Mouse (Mus musculus) heart, embryonic 16.5 days (tissue): Measurements from ENCODE around the gene Hhipl1. TPM values are rescaled to one million over a fixed set of nuclear protein-coding genes. Genes with fewer than 3 reads are reported as not detected.

Experiments
- ATAC-seq: fragments of 200-750 bp; cut with Nextera tagmentation; replicated peaks from 2 replicates; pipeline ENCODE4 v1.8.0; 2017; ENCODE audit warnings: moderate number of reproducible peaks; ENCODE audit not compliant: insufficient read depth, low FRiP score; ENCODE audit errors: extremely low read depth
- H3K27ac ChIP-seq: fragments of 300-500 bp; sonication (generic); 2 replicates; pipeline ENCODE4 v1.5.1; 2014; ENCODE audit warnings: mild to moderate bottlenecking, low read length, control low read depth, moderate library complexity
- H3K27me3 ChIP-seq: fragments of 300-500 bp; sonication (generic); 2 replicates; pipeline ENCODE4 v1.6.1; 2014; ENCODE audit warnings: low read length, mixed read lengths; ENCODE audit not compliant: control insufficient read depth, insufficient read depth
- H3K36me3 ChIP-seq: fragments of 300-500 bp; sonication (generic); 2 replicates; pipeline ENCODE4 v1.6.1; 2014; ENCODE audit not compliant: control insufficient read depth, insufficient read depth
- H3K4me1 ChIP-seq: fragments of 300-500 bp; sonication (generic); 2 replicates; pipeline ENCODE4 v1.6.1; 2014; ENCODE audit warnings: low read length, mixed read lengths; ENCODE audit not compliant: control insufficient read depth, insufficient read depth
- H3K4me2 ChIP-seq: fragments of 300-500 bp; sonication (generic); 2 replicates; pipeline ENCODE4 v1.6.1; 2014; ENCODE audit warnings: low read depth, mild to moderate bottlenecking, control low read depth, low read length
- H3K4me3 ChIP-seq: fragments of 300-500 bp; sonication (generic); 2 replicates; pipeline ENCODE4 v1.5.1; 2014; ENCODE audit warnings: mild to moderate bottlenecking, control low read depth, low read length
- H3K9ac ChIP-seq: fragments of 300-500 bp; sonication (generic); 2 replicates; pipeline ENCODE4 v1.6.1; 2014; ENCODE audit warnings: low read length, control low read depth
- H3K9me3 ChIP-seq: fragments of 300-500 bp; sonication (generic); replicated peaks from 2 replicates; pipeline ENCODE4 v1.6.1; 2016; ENCODE audit warnings: low read length; ENCODE audit not compliant: control insufficient read depth
- WGBS: fragments of 180-500 bp; shearing (Covaris S2); extraction: QIAGEN DNeasy Blood & Tissue Kit; methylation state at CpG from one replicate; pipeline ENCODE4 v1.1.7; 2014; 5-methylcytosine and 5-hydroxymethylcytosine counted together
- polyA plus RNA-seq: library from polyadenylated mRNA; unstranded; fragments of >200 nt; fragmentation: Nextera tagmentation; extraction: Ambion mirVana; gene quantifications from 2 replicates; pipeline ENCODE4 v1.2.1, GENCODE M21; 2015

Gene Hhipl1
- polyA plus RNA-seq, 1 experiment from 2014 or later = 0.84 TPM

- WGBS = 2% methylated on average over 32 of the region's 32 CpGs
- Histone ChIP-seq H3K4me3 (peak overlapping the region; percentile 79), H3K4me2 (peak overlapping the region; percentile 100), H3K4me1 (peaks cover 14% of the 10 kb centered on the region), H3K27me3 (peaks cover 20% of the 10 kb centered on the region), H3K9ac (peak overlapping the region; percentile 79), H3K27ac (peak overlapping the region; percentile 56; the same call in 1 of the 2 replicates), H3K9me3 (no peaks in the 10 kb centered on the region), H3K36me3 (no peaks in the 10 kb centered on the region)
- peak; percentile 4; the same call in 1 of the 2 replicates for ATAC-seq
Observed at GRCm38 (mm10) chr12:108334529-108334928, 28.5 kb downstream of the Hhipl1 start.

DNA sequence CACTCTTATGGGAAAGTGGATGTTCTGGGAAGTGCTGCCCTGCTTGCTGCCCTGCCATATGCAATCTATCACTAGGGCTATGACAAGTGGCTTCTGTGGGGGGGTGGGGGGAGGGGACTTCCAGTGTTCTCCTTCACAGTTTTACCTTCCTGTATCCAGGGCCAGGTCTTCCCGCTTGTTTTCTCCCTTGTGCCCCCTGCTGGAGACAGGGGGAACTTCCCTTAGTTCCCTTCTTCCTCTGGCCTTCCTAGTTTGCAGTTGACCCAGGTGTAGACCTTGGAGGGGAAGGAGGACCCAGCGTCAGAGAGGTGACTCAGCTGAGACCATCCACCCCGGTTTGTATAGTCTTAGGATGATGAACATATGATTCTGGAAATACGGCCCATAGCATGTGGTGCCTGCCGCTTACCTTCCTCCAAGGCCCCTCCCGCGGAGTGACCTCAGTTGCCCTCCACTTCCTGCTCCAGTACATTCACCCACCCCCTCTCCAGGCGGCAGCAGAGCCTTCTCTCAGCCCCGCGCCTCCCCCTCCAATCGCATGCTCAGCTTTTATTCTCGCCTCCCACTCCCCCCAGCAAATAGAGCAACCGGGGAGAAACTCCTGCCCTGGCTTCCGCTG lies 32.6 kb downstream of the Hhipl1 start:
- 20% methylated on average over 14 of the region's 14 CpGs for WGBS
- Histone ChIP-seq H3K36me3 (no peaks in the 10 kb centered on the region), H3K27me3 (peaks cover 22% of the 10 kb centered on the region), H3K9me3 (no peaks in the 10 kb centered on the region), H3K4me3 (no peak overlapping the region), H3K27ac (no peak overlapping the region), H3K4me2 (no peak overlapping the region), H3K9ac (no peak overlapping the region), H3K4me1 (peaks cover 6% of the 10 kb centered on the region)
- ATAC-seq = no peak

GRCm38 (mm10) chr12:108348151-108348550 lies 42.1 kb downstream of the Hhipl1 start:
- H3K27ac ChIP-seq = no peak overlapping the region
- ATAC-seq = no peak
- WGBS = 76% methylated on average over 8 of the region's 8 CpGs

GRCm38 (mm10) chr12:108349026-108349425 lies 43.0 kb downstream of the Hhipl1 start:
- H3K27ac ChIP-seq = no peak overlapping the region
- ATAC-seq = no peak
- no peaks in the 10 kb centered on the region for H3K9me3 ChIP-seq
- WGBS = 58% methylated on average over 5 of the region's 5 CpGs
- no peaks in the 10 kb centered on the region for H3K36me3 ChIP-seq
- H3K4me2 ChIP-seq = no peak overlapping the region
- H3K27me3 ChIP-seq = peaks cover 33% of the 10 kb centered on the region
- no peak overlapping the region for H3K4me3 ChIP-seq
- no peak overlapping the region for H3K9ac ChIP-seq
- peaks cover 3% of the 10 kb centered on the region; the same call in 1 of the 2 replicates for H3K4me1 ChIP-seq

More at GRCm38 (mm10) chr12:108348151-108348550, 42.1 kb downstream of the Hhipl1 start:
- H3K27me3 ChIP-seq = peaks cover 25% of the 10 kb centered on the region
- no peaks in the 10 kb centered on the region for H3K36me3 ChIP-seq
- no peak overlapping the region for H3K4me2 ChIP-seq
- H3K4me1 ChIP-seq = peaks cover 3% of the 10 kb centered on the region; the same call in 1 of the 2 replicates
- H3K9me3 ChIP-seq = no peaks in the 10 kb centered on the region
- no peak overlapping the region for H3K4me3 ChIP-seq
- no peak overlapping the region for H3K9ac ChIP-seq

GRCm38 (mm10) chr12:108350931-108351330 lies 44.9 kb downstream of the Hhipl1 start:
- Histone ChIP-seq H3K36me3 (no peaks in the 10 kb centered on the region), H3K9me3 (no peaks in the 10 kb centered on the region), H3K4me3 (no peak overlapping the region), H3K4me2 (no peak overlapping the region), H3K27me3 (peaks cover 33% of the 10 kb centered on the region), H3K9ac (no peak overlapping the region), H3K27ac (no peak overlapping the region), H3K4me1 (peaks cover 3% of the 10 kb centered on the region; the same call in 1 of the 2 replicates)
- 81% methylated on average over 10 of the region's 10 CpGs for WGBS
- no peak for ATAC-seq

- H3K9ac ChIP-seq = no peak overlapping the region
- H3K27me3 ChIP-seq = peaks cover 33% of the 10 kb centered on the region
- peaks cover 3% of the 10 kb centered on the region; the same call in 1 of the 2 replicates for H3K4me1 ChIP-seq
- peak overlapping the region; percentile 16; the same call in 1 of the 2 replicates for H3K4me3 ChIP-seq
- no peaks in the 10 kb centered on the region for H3K36me3 ChIP-seq
- no peak for ATAC-seq
- peak overlapping the region; percentile 47 for H3K4me2 ChIP-seq
- no peaks in the 10 kb centered on the region for H3K9me3 ChIP-seq
- 13% methylated on average over 35 of the region's 35 CpGs for WGBS
- no peak overlapping the region for H3K27ac ChIP-seq
Observed at GRCm38 (mm10) chr12:108352371-108353136, 46.5 kb downstream of the Hhipl1 start.

- Histone ChIP-seq H3K27ac (no peak overlapping the region), H3K4me1 (peaks cover 3% of the 10 kb centered on the region; the same call in 1 of the 2 replicates), H3K4me2 (no peak overlapping the region), H3K36me3 (no peaks in the 10 kb centered on the region), H3K9me3 (no peaks in the 10 kb centered on the region), H3K9ac (no peak overlapping the region), H3K4me3 (no peak overlapping the region), H3K27me3 (peaks cover 33% of the 10 kb centered on the region)
- ATAC-seq = no peak
- WGBS = 61% methylated on average over 2 of the region's 2 CpGs
Observed at GRCm38 (mm10) chr12:108354284-108354683, 48.2 kb downstream of the Hhipl1 start.

DNA sequence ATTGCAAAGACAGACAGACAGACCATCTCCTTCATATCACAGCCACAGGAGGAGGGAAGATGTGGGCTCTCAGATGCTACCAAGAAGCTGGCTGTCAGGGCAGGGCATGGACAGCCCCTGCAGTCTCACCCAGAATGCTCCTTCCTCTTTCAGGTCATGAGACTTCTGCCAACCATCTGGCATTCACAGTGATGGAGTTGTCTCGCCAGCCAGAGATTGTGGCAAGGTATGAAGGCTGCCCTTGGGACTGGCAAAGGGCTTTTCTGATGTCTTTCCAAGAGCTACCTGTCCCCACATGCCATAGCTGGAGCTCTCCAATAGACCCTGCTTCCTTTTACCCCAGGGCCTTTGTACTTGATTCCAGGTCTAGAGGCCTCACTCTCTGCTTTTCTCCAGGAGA lies 49.2 kb downstream of the Hhipl1 start:
- ATAC-seq = no peak
- no peak overlapping the region for H3K4me2 ChIP-seq
- WGBS = 76% methylated on average over 1 of the region's 1 CpGs

GRCm38 (mm10) chr12:108355986-108356385 lies 49.9 kb downstream of the Hhipl1 start:
- no peak overlapping the region for H3K4me2 ChIP-seq
- H3K9me3 ChIP-seq = no peaks in the 10 kb centered on the region
- no peaks in the 10 kb centered on the region for H3K36me3 ChIP-seq
- H3K9ac ChIP-seq = no peak overlapping the region
- H3K4me3 ChIP-seq = no peak overlapping the region
- no peak for ATAC-seq
- H3K4me1 ChIP-seq = peaks cover 3% of the 10 kb centered on the region; the same call in 1 of the 2 replicates
- H3K27me3 ChIP-seq = peaks cover 27% of the 10 kb centered on the region
- H3K27ac ChIP-seq = no peak overlapping the region

More for the DNA sequence above, 49.2 kb downstream of the Hhipl1 start:
- Histone ChIP-seq H3K9me3 (no peaks in the 10 kb centered on the region), H3K4me3 (no peak overlapping the region), H3K36me3 (no peaks in the 10 kb centered on the region), H3K4me1 (peaks cover 3% of the 10 kb centered on the region; the same call in 1 of the 2 replicates), H3K9ac (no peak overlapping the region), H3K27ac (no peak overlapping the region), H3K27me3 (peaks cover 31% of the 10 kb centered on the region)
